Mouse (Mus musculus) liver, postnatal 0 days (tissue): Measurements from ENCODE around the gene Nif3l1. TPM values are rescaled to one million over a fixed set of nuclear protein-coding genes. Genes with fewer than 3 reads are reported as not detected.
A peak's percentile ranks its signal among the peaks of the same experiment; 100 is the strongest.

Experiments
- ATAC-seq: fragments of 200-750 bp; cut with Nextera tagmentation; 2 replicates; pipeline ENCODE4 v1.8.0; 2017; ENCODE audit warnings: mild to moderate bottlenecking, moderate library complexity
- DNase-seq: peaks from one replicate; pipeline ENCODE4 v3.0.0-alpha.2; 2016
- H3K27ac ChIP-seq: fragments of 300-500 bp; sonication (generic); 2 replicates; pipeline ENCODE4 v1.5.1; 2014; ENCODE audit warnings: antibody characterized with exemption, moderate library complexity, mild to moderate bottlenecking, low read depth
- H3K27me3 ChIP-seq: fragments of 300-500 bp; sonication (generic); 2 replicates; pipeline ENCODE4 v1.6.1; 2014; ENCODE audit warnings: low read length, control low read depth, mixed read lengths; ENCODE audit not compliant: insufficient read depth
- H3K36me3 ChIP-seq: fragments of 300-500 bp; sonication (generic); replicated peaks from 2 replicates; pipeline ENCODE4 v1.6.1; 2014; ENCODE audit warnings: mild to moderate bottlenecking, control low read depth, low read length, moderate library complexity, mixed read lengths; ENCODE audit not compliant: insufficient read depth
- H3K4me1 ChIP-seq: fragments of 300-500 bp; sonication (generic); 2 replicates; pipeline ENCODE4 v1.6.1; 2014; ENCODE audit warnings: antibody characterized with exemption, mild to moderate bottlenecking, control low read depth; ENCODE audit not compliant: insufficient read depth
- H3K4me2 ChIP-seq: fragments of 300-500 bp; sonication (generic); 2 replicates; pipeline ENCODE4 v1.6.1; 2014; ENCODE audit warnings: low read depth, mild to moderate bottlenecking, low read length, moderate library complexity, mixed read lengths
- H3K4me3 ChIP-seq: fragments of 300-500 bp; sonication (generic); 2 replicates; pipeline ENCODE4 v1.5.1; 2014; ENCODE audit warnings: low read depth, low read length
- H3K9ac ChIP-seq: fragments of 300-500 bp; sonication (generic); replicated peaks from 2 replicates; pipeline ENCODE4 v1.6.1; 2014; ENCODE audit warnings: mild to moderate bottlenecking, moderate library complexity
- H3K9me3 ChIP-seq: fragments of 300-500 bp; sonication (generic); 2 replicates; pipeline ENCODE4 v1.6.1; 2016; ENCODE audit warnings: mild to moderate bottlenecking, control low read depth, low read length, mixed read lengths
- CTCF ChIP-seq: sonication (generic); IDR thresholded peaks from 2 replicates; pipeline ENCODE4 v1.5.1; 2016; ENCODE audit warnings: antibody characterized with exemption, low read depth
- EP300 ChIP-seq: IDR thresholded peaks from 2 replicates; pipeline ENCODE4 v1.6.1; 2016; ENCODE audit warnings: antibody characterized with exemption, low read depth, mild to moderate bottlenecking
- WGBS: fragments of 180-500 bp; shearing (Covaris S2); extraction: QIAGEN DNeasy Blood & Tissue Kit; methylation state at CpG from one replicate; pipeline ENCODE4 v1.1.7; 2014; ENCODE audit not compliant: insufficient replicate concordance; 5-methylcytosine and 5-hydroxymethylcytosine counted together
- polyA plus RNA-seq: library from polyadenylated mRNA; unstranded; fragments of >200 nt; fragmentation: Nextera tagmentation; extraction: Ambion mirVana; gene quantifications from 2 replicates; pipeline ENCODE4 v1.2.1, GENCODE M21; 2015

Nif3l1 gene
- polyA plus RNA-seq, result 9.6 and 11.2 TPM in 2 replicates

DNA sequence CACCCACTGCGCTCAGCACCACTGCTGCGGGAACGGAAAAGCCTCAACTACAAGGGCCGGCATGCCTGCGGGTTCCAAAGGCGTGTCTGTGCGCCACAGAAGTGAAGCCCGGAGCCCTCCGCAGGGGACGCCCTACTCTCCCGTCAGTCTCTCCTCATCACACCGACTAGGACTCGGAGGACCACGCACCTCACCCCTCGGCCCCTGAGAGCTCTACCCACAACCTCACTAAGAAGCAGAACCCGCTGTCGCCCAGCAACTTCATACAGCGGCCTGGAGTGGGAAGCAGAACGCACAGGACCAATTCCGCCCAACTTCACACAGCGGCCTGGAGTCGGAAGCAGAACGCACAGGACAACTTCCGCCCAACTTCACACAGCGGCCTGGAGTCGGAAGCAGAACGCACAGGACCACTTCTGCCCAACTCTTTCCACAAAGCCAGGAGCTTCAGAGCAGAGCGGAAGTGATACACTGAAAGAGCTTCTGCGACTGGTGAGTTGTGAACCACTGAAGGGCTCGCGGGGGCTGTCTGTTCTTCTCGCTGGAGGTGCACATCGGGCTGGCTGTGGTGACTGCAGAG lies at the start of gene Nif3l1, which contains the start of gene Ppil3:
Gene Nif3l1 (plus strand): TSS at position 9 of the 580 bp plus-strand sequence.
Gene Ppil3 (minus strand): TSS at position 344 of the 580 bp plus-strand sequence.
- Histone ChIP-seq H3K27me3 (no peaks in the 10 kb centered on the region), H3K9ac (peak within 1 kb of the TSS; percentile 85), H3K9me3 (no peaks in the 10 kb centered on the region), H3K4me3 (peak within 1 kb of the TSS; percentile 80), H3K27ac (peak within 1 kb of the TSS; percentile 93), H3K36me3 (peaks cover 17% of the 10 kb centered on the region; the same call in 1 of the 2 replicates), H3K4me2 (peak within 1 kb of the TSS; percentile 81), H3K4me1 (peaks cover 19% of the 10 kb centered on the region)
- TF ChIP-seq EP300, result no peak
- TF ChIP-seq CTCF, result peak; percentile 41; the same call in 1 of the 2 replicates
- ATAC-seq, result peak; percentile 96
- under 1% methylated on average over 33 of the region's 33 CpGs for WGBS
- peak; percentile 86 for DNase-seq

DNA sequence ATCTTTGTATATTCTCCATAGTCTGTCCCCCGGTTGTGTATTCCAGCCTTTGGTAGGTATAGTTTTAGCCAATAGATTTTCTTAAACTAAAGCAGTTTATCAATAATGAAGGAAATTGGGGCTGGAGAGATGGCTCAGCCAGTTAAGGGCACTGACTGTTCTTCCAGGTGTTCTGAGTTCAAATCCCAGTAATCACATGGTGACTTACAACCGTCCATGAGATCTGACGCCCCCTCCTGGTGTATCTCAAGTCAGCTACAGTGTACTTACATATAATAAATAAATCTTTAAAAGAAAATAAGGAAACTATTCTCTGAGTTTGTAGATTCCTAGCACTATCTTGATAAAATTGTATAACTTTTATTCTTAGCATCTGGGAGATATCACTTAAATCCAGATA lies 49.6 kb upstream of the Nif3l1 start:
- DNase-seq (no peak), ATAC-seq (no peak)
- H3K9me3 ChIP-seq, result no peaks in the 10 kb centered on the region
- no peak overlapping the region for H3K27ac ChIP-seq
- peaks cover 20% of the 10 kb centered on the region for H3K4me1 ChIP-seq
- 89% methylated on average over 3 of the region's 3 CpGs for WGBS
- no peak overlapping the region for H3K9ac ChIP-seq
- H3K36me3 ChIP-seq, result peaks cover 52% of the 10 kb centered on the region
- H3K4me3 ChIP-seq, result no peak overlapping the region
- no peaks in the 10 kb centered on the region for H3K27me3 ChIP-seq
- H3K4me2 ChIP-seq, result no peak overlapping the region
- TF ChIP-seq CTCF (no peak), EP300 (no peak)

DNA sequence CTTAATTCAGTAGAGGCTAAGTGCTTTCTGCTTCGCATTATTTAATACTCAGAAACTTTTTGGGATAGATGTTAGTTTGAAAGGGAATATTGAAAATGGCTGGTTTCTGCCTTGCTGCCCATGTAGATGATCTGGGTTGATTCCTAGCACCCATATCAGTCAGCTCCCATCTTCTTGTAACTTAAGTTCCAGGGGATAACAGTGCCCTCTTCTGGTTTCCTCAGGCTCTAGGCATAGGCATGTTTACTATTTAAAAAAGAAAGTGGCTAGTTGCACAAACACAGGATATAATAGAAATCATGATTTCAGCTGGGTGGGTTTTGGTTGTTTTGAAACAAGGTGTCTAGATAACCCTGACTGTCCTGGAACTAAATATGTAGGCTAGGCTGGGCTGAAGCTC lies 48.8 kb upstream of the Nif3l1 start:
- Histone ChIP-seq H3K27ac (no peak overlapping the region), H3K9me3 (no peaks in the 10 kb centered on the region), H3K36me3 (peaks cover 60% of the 10 kb centered on the region), H3K27me3 (no peaks in the 10 kb centered on the region), H3K9ac (no peak overlapping the region), H3K4me3 (no peak overlapping the region), H3K4me1 (peaks cover 19% of the 10 kb centered on the region), H3K4me2 (no peak overlapping the region)
- DNase-seq (no peak), ATAC-seq (no peak)
- no peak for TF ChIP-seq EP300
- peak; percentile 37 for TF ChIP-seq CTCF
- WGBS, result 93% methylated on average over 1 of the region's 1 CpGs

DNA sequence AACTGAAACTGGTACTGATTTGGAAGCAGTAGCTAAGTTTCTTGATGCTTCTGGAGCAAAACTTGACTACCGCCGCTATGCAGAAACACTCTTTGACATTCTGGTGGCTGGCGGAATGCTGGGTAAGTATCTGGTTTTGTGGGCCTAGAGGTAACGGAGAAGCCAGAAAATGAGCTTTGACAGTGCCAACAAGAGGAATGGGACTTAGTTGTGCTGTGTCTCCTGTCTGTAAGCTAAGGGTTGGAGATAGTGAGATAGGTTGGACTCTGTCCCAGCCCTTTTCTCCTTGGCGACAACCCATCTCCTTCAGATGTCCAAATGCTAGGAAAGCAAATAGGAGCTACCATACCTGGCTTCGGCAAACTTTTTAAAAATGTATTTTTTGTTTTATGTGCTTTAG lies 47.2 kb upstream of the Nif3l1 start:
- peaks cover 66% of the 10 kb centered on the region for H3K36me3 ChIP-seq
- 91% methylated on average over 6 of the region's 6 CpGs for WGBS
- no peak for TF ChIP-seq EP300
- no peak for TF ChIP-seq CTCF
- no peak overlapping the region for H3K4me3 ChIP-seq
- H3K4me1 ChIP-seq, result peaks cover 12% of the 10 kb centered on the region
- ATAC-seq, result no peak
- no peak overlapping the region for H3K4me2 ChIP-seq
- no peaks in the 10 kb centered on the region for H3K9me3 ChIP-seq
- DNase-seq, result no peak
- no peaks in the 10 kb centered on the region for H3K27me3 ChIP-seq
- no peak overlapping the region for H3K9ac ChIP-seq
- no peak overlapping the region for H3K27ac ChIP-seq

DNA sequence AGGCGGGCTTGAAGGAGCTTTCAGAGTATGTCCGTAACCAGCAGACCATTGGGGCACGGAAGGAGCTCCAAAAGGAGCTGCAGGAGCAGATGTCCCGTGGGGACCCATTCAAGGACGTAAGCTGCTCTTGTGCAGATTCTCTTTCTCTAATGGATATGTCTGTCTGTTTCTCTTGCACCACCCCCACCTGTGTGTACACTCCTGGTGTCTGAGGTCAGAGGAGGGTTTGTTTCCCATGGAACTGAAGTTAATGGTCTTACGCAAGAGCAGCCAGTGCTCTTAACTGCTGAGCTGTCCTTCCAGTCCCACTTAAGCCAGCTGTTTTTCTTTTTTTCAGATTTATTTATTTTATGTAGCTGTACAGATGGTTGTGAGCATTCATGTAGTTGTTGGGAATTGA lies 43.6 kb upstream of the Nif3l1 start:
- no peaks in the 10 kb centered on the region for H3K4me1 ChIP-seq
- no peak overlapping the region for H3K4me2 ChIP-seq
- H3K9ac ChIP-seq, result no peak overlapping the region
- DNase-seq, result peak; percentile 42
- H3K27ac ChIP-seq, result no peak overlapping the region
- no peak overlapping the region for H3K4me3 ChIP-seq
- no peak for TF ChIP-seq EP300
- no peak for TF ChIP-seq CTCF
- WGBS, result 75% methylated on average over 6 of the region's 6 CpGs
- H3K9me3 ChIP-seq, result no peaks in the 10 kb centered on the region
- H3K36me3 ChIP-seq, result peaks cover 73% of the 10 kb centered on the region
- no peaks in the 10 kb centered on the region for H3K27me3 ChIP-seq
- peak; percentile 94 for ATAC-seq

DNA sequence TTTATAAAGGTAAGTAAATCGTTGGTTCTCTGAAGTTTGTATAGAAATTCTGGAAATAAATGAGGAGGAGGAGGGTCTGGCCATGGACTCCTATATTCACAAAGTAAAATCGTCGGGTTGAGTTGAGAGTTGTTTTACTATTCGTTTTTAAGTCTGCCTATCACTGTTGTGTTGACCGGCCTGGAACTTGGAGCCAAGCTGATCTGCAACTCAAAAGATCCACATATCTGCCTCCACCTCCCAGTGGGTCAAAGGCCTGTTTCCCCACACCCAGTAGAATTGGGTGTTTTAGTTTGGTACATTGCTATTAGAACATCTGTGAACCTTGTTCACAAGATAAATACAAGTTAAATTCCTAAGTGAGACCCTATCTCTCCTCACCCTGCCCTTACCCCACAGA lies 41.2 kb upstream of the Nif3l1 start:
- TF ChIP-seq EP300 (no peak), CTCF (no peak)
- H3K27me3 ChIP-seq, result no peaks in the 10 kb centered on the region
- H3K4me1 ChIP-seq, result no peaks in the 10 kb centered on the region
- no peak overlapping the region for H3K9ac ChIP-seq
- no peak overlapping the region for H3K27ac ChIP-seq
- H3K4me2 ChIP-seq, result no peak overlapping the region
- DNase-seq (peak; percentile 7), ATAC-seq (no peak)
- H3K9me3 ChIP-seq, result no peaks in the 10 kb centered on the region
- peaks cover 56% of the 10 kb centered on the region for H3K36me3 ChIP-seq
- WGBS, result 83% methylated on average over 5 of the region's 5 CpGs
- no peak overlapping the region for H3K4me3 ChIP-seq
